Mouse (Mus musculus): Measurements from ENCODE around the gene Tex261. TPM values are rescaled to one million over a fixed set of nuclear protein-coding genes. Genes with fewer than 3 reads are reported as not detected.
A peak's percentile ranks its signal among the peaks of the same experiment; 100 is the strongest.

Tex261 gene
- polyA plus RNA-seq, 2 experiments = 21.6 to 44.2 TPM

DNA sequence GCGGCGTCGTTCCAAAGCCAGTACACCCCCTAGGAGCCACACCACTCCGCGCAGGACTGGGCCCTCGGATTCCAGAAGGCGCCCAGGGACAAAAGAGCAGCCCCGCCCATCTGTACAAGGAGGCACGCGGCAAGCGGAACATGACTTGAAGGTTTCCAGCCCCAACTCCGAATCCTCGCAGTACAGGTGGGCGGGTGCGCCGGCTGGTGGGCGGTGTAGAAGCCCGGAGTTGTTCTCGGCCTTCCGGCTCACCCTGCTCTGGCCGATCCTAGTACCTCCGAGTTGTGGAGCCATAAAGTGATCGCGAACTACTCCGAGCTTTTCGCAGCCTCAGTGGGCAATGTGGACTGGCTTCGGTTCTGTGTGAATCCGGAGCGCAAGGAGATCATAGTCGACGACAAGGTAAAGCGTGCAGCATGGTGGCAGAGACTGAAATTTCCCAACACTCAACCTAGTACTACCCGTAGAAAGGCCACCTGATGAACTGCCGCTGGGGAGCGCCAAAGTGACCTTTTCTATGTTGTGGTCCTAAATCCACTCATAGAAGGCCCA, 12.7 kb downstream of the Tex261 start:
- ATAC-seq (ENCODE audit: insufficient read depth) = no peak
- Histone ChIP-seq H3K4me3 (ENCODE audit: insufficient read depth in 1 of 2, low read depth in 2 of 2, low read length in 2 of 2) (peak overlapping the region in 1 of 2 experiments; percentile 10; a peak in 1 of 4 replicates), H3K4me2 (ENCODE audit: low read depth) (peak overlapping the region; percentile 50), H3K27me3 (ENCODE audit: control insufficient read depth, insufficient read depth, low read length) (peaks cover 49% of the 10 kb centered on the region), H3K36me3 (replicated peaks; ENCODE audit: control insufficient read depth, insufficient read depth, low read depth) (no peaks in the 10 kb centered on the region), H3K27ac (no peak overlapping the region), H3K9ac (replicated peaks) (no peak overlapping the region), H3K9me3 (ENCODE audit: control insufficient read depth, low read length) (no peaks in the 10 kb centered on the region), H3K4me1 (replicated peaks; ENCODE audit: control insufficient read depth in 2 of 2, insufficient read depth in 2 of 2, low read length in 1 of 2) (no peaks in the 10 kb centered on the region)
- TF ChIP-seq CTCF (IDR thresholded peaks at IDR 0.05; ENCODE audit: low read depth) (0 out of 2 replicates have a peak, but pooled peaks have one; percentile 20), EP300 (IDR thresholded peaks at IDR 0.05; ENCODE audit: low read depth) (no peak)
- 3% methylated on average over 35 of the region's 35 CpGs for WGBS (ENCODE audit: insufficient replicate concordance)
- no peak for DNase-seq (ENCODE audit: low read depth in 3 of 3, low spot score in 3 of 3)

DNA sequence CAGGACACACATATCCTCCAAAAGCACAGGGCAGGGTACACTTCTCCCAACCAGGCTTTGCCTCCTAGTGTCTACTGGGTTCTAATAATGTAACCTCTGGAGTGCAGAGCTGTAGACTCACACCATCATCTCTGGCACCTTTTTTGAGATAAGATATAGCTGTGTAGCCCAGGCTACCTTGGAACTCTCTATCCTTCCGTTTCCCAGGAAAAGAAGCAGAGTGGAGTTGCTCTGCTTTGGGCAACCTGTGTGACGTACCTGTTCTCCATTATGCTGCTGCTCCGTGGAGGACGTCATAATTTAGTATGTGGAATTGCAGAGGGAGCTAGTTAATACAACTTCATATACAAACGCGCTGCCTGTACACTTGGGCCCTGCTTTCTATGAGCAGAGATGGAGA, 13.3 kb downstream of the Tex261 start, which contains the start of gene Ankrd53:
Gene Ankrd53, plus strand, starts transcription at position 301 of the 400 bp plus-strand sequence.
- no peaks in the 10 kb centered on the region for H3K36me3 ChIP-seq (replicated peaks; ENCODE audit: control insufficient read depth, insufficient read depth, low read depth)
- 30% methylated on average over 6 of the region's 6 CpGs for WGBS (ENCODE audit: insufficient replicate concordance)
- no peaks in the 10 kb centered on the region for H3K4me1 ChIP-seq (replicated peaks; ENCODE audit: control insufficient read depth in 2 of 2, insufficient read depth in 2 of 2, low read length in 1 of 2)
- H3K27me3 ChIP-seq (ENCODE audit: control insufficient read depth, insufficient read depth, low read length) = peaks cover 55% of the 10 kb centered on the region
- DNase-seq (ENCODE audit: low read depth in 3 of 3, low spot score in 3 of 3) (no peak), ATAC-seq (ENCODE audit: insufficient read depth) (no peak)
- H3K4me3 ChIP-seq (ENCODE audit: insufficient read depth in 1 of 2, low read depth in 2 of 2, low read length in 2 of 2) = peak within 1 kb of the TSS in 1 of 2 experiments; percentile 10; a peak in 1 of 4 replicates
- H3K4me2 ChIP-seq (ENCODE audit: low read depth) = peak within 1 kb of the TSS; percentile 50
- no peak within 1 kb of the TSS for H3K27ac ChIP-seq
- H3K9ac ChIP-seq (replicated peaks) = no peak within 1 kb of the TSS
- H3K9me3 ChIP-seq (ENCODE audit: control insufficient read depth, low read length) = no peaks in the 10 kb centered on the region
- no peak for TF ChIP-seq CTCF (IDR thresholded peaks at IDR 0.05; ENCODE audit: low read depth)
- no peak for TF ChIP-seq EP300 (IDR thresholded peaks at IDR 0.05; ENCODE audit: low read depth)

DNA sequence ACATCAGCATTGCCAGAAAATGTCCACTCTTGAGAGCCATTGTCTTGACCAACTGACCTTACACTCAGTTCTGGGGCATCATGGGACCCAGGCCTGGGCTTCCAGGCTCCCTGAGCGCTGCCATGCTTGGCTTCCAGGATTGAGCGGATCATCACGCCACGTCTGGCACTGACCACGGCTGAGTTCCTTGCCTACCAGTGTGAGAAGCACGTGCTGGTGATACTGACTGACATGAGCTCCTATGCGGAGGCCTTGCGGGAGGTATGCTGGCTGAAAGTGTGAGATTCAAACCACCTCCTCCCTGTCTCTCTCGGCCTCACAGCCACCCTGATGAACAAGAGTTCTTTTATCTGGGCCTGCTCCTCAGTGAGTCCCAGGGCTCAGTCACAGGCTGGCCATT, 19.6 kb downstream of the Tex261 start:
- WGBS (ENCODE audit: insufficient replicate concordance) = 51% methylated on average over 9 of the region's 9 CpGs
- no peak for ATAC-seq (ENCODE audit: insufficient read depth)

DNA sequence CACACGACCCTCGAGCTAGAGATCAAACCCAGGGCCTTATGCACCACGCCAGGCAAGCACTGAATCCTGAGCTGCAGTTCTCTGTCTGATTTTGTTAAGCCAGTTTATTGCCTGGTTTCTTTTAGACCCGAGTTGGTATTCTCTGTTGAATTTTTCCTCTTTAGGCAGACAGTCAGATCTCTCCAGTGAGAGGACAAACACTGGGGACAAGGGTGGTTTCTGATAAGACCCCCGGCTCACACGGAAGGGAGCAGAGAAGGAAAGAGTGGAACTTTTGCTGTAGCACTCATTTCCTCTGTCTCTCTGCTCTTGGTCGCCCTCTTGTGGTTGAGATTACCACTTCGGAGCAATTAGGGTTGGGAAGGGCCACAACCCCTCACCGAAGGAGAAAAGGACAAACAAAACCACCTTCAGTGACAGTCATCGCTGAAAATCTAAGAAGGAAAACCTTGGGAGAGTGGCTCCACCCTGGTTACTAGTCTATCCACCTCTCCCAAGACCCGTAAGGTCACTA, 25.4 kb downstream of the Tex261 start:
- no peaks in the 10 kb centered on the region for H3K9me3 ChIP-seq (ENCODE audit: control insufficient read depth, low read length)
- TF ChIP-seq CTCF (IDR thresholded peaks at IDR 0.05; ENCODE audit: low read depth) (peak; percentile 87), EP300 (IDR thresholded peaks at IDR 0.05; ENCODE audit: low read depth) (no peak)
- no peak for ATAC-seq (ENCODE audit: insufficient read depth)
- no peak overlapping the region for H3K4me2 ChIP-seq (ENCODE audit: low read depth)
- no peak overlapping the region for H3K27ac ChIP-seq
- H3K36me3 ChIP-seq (replicated peaks; ENCODE audit: control insufficient read depth, insufficient read depth, low read depth) = no peaks in the 10 kb centered on the region
- 5% methylated on average over 11 of the region's 11 CpGs for WGBS (ENCODE audit: insufficient replicate concordance)
- DNase-seq (ENCODE audit: low read depth in 3 of 3, low spot score in 3 of 3) = no peak
- no peak overlapping the region for H3K4me3 ChIP-seq (ENCODE audit: insufficient read depth in 1 of 2, low read depth in 2 of 2, low read length in 2 of 2)
- peaks cover 4% of the 10 kb centered on the region; the same call in 1 of the 2 replicates for H3K27me3 ChIP-seq (ENCODE audit: control insufficient read depth, insufficient read depth, low read length)
- H3K9ac ChIP-seq (replicated peaks) = no peak overlapping the region
- H3K4me1 ChIP-seq (replicated peaks; ENCODE audit: control insufficient read depth in 2 of 2, insufficient read depth in 2 of 2, low read length in 1 of 2) = no peaks in the 10 kb centered on the region

More for the DNA sequence above, 19.6 kb downstream of the Tex261 start:
- DNase-seq (ENCODE audit: low read depth in 3 of 3, low spot score in 3 of 3) = no peak
- TF ChIP-seq EP300 (IDR thresholded peaks at IDR 0.05; ENCODE audit: low read depth) (no peak), CTCF (IDR thresholded peaks at IDR 0.05; ENCODE audit: low read depth) (no peak)
- no peaks in the 10 kb centered on the region for H3K36me3 ChIP-seq (replicated peaks; ENCODE audit: control insufficient read depth, insufficient read depth, low read depth)
- H3K4me3 ChIP-seq (ENCODE audit: insufficient read depth in 1 of 2, low read depth in 2 of 2, low read length in 2 of 2) = no peak overlapping the region
- H3K4me1 ChIP-seq (replicated peaks; ENCODE audit: control insufficient read depth in 2 of 2, insufficient read depth in 2 of 2, low read length in 1 of 2) = no peaks in the 10 kb centered on the region
- H3K9me3 ChIP-seq (ENCODE audit: control insufficient read depth, low read length) = no peaks in the 10 kb centered on the region
- H3K27ac ChIP-seq = no peak overlapping the region
- H3K9ac ChIP-seq (replicated peaks) = no peak overlapping the region
- H3K27me3 ChIP-seq (ENCODE audit: control insufficient read depth, insufficient read depth, low read length) = peaks cover 28% of the 10 kb centered on the region
- no peak overlapping the region for H3K4me2 ChIP-seq (ENCODE audit: low read depth)

DNA sequence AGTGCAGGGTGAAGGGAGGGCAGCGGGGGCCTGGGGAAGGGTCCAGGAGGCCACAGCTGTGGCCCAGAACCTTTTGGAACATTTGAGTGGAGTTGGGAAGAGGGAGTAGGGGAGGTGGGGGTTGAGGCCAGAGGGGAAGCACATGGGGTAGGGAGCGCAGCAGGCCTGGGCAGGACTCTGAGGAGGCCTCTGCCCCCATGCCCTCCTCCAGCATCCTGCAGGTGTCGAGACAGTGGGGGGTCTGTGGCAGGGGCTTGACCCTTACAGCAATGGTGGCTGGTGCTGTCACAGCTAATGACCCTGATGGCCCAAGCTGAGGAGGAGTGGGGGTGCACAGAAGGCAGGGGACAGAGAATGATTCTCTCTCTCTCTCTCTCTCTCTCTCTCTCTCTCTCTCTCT, 26.3 kb downstream of the Tex261 start:
- no peaks in the 10 kb centered on the region for H3K9me3 ChIP-seq (ENCODE audit: control insufficient read depth, low read length)
- ATAC-seq (ENCODE audit: insufficient read depth) = no peak
- H3K9ac ChIP-seq (replicated peaks) = no peak overlapping the region
- no peak overlapping the region for H3K27ac ChIP-seq
- H3K36me3 ChIP-seq (replicated peaks; ENCODE audit: control insufficient read depth, insufficient read depth, low read depth) = no peaks in the 10 kb centered on the region
- H3K4me3 ChIP-seq (ENCODE audit: insufficient read depth in 1 of 2, low read depth in 2 of 2, low read length in 2 of 2) = no peak overlapping the region
- H3K4me1 ChIP-seq (replicated peaks; ENCODE audit: control insufficient read depth in 2 of 2, insufficient read depth in 2 of 2, low read length in 1 of 2) = no peaks in the 10 kb centered on the region
- TF ChIP-seq CTCF (IDR thresholded peaks at IDR 0.05; ENCODE audit: low read depth) (no peak), EP300 (IDR thresholded peaks at IDR 0.05; ENCODE audit: low read depth) (no peak)
- 70% methylated on average over 3 of the region's 3 CpGs for WGBS (ENCODE audit: insufficient replicate concordance)
- no peak for DNase-seq (ENCODE audit: low read depth in 3 of 3, low spot score in 3 of 3)
- no peak overlapping the region for H3K4me2 ChIP-seq (ENCODE audit: low read depth)
- H3K27me3 ChIP-seq (ENCODE audit: control insufficient read depth, insufficient read depth, low read length) = peaks cover 4% of the 10 kb centered on the region; the same call in 1 of the 2 replicates

Measured in liver, embryonic 14.5 days (tissue).